In genomic region chr13:32493309-32493708, GRCm38 (mm10) we compare ENCODE assay signal across 8 mouse cellular contexts.
A peak's percentile ranks its signal among the peaks of the same experiment; 100 is the strongest.
DNase-seq lines count a peak whose midpoint lies in the region.

No protein-coding gene starts in this region.

- intact Hi-C loops in heart, postnatal 25 days (cut with DNase I): loop anchor here (2.0 to 10.0 kb wide), 3 partner anchors 181 to 691 kb away; no protein-coding TSS in a partner anchor

- H3K9me3 ChIP-seq in heart, embryonic 10.5 days: no peaks in the 10 kb centered on the region

- WGBS in heart, embryonic 10.5 days: 27% methylated on average over 7 of the region's 7 CpGs

- no peak overlapping the region for H3K27ac ChIP-seq in heart, embryonic 10.5 days

- H3K4me1 ChIP-seq in heart, embryonic 10.5 days: peaks cover 15% of the 10 kb centered on the region; the same call in 1 of the 2 replicates

- H3K27me3 ChIP-seq in heart, embryonic 10.5 days (ENCODE audit: insufficient read depth, poor library complexity, severe bottlenecking): peaks cover 8% of the 10 kb centered on the region; the same call in 1 of the 2 replicates

- H3K36me3 ChIP-seq in heart, embryonic 10.5 days: no peaks in the 10 kb centered on the region

- peak; percentile 63 to 85 for DNase-seq in heart, adult 18-20 months
- no peak for DNase-seq in heart, embryonic 10.5 days (ENCODE audit: low spot score)
- peak; percentile 38 for DNase-seq in ZHBTc4 (ENCODE audit: low read depth, low spot score)
- peak; percentile 87 for DNase-seq in embryo, embryonic 10 days (ENCODE audit: low spot score)
- peak; percentile 17 for DNase-seq in heart, postnatal 25 days (ENCODE audit: low spot score)
- peak; percentile 18 for DNase-seq in layer of hippocampus, adult 9-11 months
- DNase-seq in lung, postnatal 36 days: peak; percentile 78
- DNase-seq in urinary bladder, postnatal 36 days (ENCODE audit: low spot score in 2 of 2): peak; percentile 53 to 60

- H3K4me3 ChIP-seq in heart, embryonic 10.5 days: no peak overlapping the region
